Mouse (Mus musculus): Measurements from ENCODE around the gene Ftl1. TPM values are rescaled to one million over a fixed set of nuclear protein-coding genes. Genes with fewer than 3 reads are reported as not detected.

Gene Ftl1
- total RNA-seq, 2 experiments from 2014 or later: 200 to 208 TPM

DNA sequence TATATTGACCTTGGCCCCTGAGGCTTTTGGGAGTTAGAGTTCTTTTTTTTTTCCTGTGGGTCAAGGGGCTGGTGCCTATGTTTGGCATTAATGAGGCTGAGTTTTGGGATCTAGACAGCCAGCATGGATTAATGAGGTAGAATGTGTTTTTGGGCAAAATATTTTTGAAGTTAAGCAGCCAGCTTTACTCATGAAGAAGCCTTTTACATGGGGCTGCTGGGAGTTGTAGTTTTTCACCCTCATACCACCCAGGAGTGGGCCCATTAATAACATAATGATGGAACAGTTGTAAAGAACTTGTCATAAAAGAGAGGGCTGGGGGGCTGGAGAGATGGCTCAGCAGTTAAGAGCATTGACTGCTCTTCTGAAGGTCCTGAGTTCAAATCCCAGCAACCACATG, 13.1 kb downstream of the Ftl1 start:
- intact Hi-C loops (cut with DNase I): no loop called here
- no peak overlapping the region for H3K4me3 ChIP-seq
- no peak for TF ChIP-seq CTCF (IDR thresholded peaks at IDR 0.05)
- H3K27ac ChIP-seq: no peak overlapping the region
- DNase-seq (ENCODE audit: extremely low spot score in 1 of 2, low spot score in 2 of 2): no peak

GRCm38 (mm10) chr7:45443526-45444420, 15.9 kb downstream of the Ftl1 start:
- intact Hi-C loops (cut with DNase I): no loop called here
- no peak overlapping the region for H3K27ac ChIP-seq
- no peak for TF ChIP-seq CTCF (IDR thresholded peaks at IDR 0.05)
- H3K4me3 ChIP-seq: no peak overlapping the region
- no peak for DNase-seq (ENCODE audit: extremely low spot score in 1 of 2, low spot score in 2 of 2)

DNA sequence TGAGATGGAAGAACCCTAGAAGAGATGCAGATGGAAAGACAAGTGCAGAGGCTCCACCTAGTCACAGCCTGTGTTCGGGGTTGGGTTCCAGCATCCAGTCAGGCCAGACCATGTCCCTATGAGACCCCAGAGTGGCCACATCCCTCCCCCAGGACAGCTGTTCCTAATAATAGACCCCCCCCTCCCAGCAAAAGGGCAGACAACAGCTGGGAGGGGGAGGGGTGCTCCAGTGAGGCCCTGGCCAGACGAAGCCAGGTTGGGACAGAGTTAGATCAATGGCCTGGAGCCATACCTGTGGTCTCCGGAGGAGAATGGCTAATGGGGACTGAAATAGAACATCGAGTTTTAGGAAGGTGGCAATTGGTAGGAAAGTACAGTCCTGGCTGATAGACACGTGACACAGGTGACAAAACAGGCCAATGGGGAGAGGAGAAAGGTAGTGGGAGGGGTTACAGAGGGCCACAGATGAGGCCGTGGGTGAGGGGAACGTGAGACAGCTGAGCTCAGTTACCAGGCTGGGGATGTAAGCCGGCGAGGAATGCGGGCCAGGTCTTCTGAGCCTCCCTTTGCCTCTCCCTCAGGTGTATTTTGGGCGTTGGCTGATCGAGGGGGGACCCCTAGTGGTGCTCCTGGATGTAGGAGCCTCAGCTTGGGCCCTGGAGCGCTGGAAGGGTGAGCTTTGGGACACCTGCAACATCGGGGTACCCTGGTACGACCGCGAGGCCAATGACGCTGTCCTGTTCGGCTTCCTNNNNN, 22.0 kb downstream of the Ftl1 start, which contains the start of gene Ruvbl2:
Ruvbl2 (minus strand) TSS at position 576 of the 756 bp plus-strand sequence.
- DNase-seq (ENCODE audit: extremely low spot score in 1 of 2, low spot score in 2 of 2): no peak
- no peak within 1 kb of the TSS for H3K27ac ChIP-seq
- peak; percentile 32 for TF ChIP-seq CTCF (IDR thresholded peaks at IDR 0.05)
- H3K4me3 ChIP-seq: peak within 1 kb of the TSS; percentile 14; the same call in 1 of the 2 replicates
- intact Hi-C loops (cut with DNase I): no loop called here

DNA sequence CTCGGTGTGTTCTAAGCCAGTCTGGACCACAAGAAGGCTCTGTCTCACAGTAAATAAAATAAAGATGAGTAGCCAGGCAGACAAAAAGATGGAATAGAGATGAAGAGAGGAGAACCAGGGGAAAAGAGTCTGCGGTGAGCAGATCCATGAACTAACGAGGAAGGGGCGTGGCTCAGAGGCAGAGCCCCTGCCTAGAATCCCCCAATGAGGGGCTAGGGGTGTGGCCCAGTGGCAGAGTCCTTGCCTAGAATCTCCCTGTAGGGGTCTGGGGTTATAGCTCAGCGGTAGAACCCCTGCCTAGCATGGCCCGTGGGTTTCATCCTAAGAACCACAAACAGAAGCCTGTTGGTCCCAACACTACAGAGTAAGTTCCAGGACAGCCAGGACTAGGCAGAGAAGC, 22.6 kb downstream of the Ftl1 start:
- Histone ChIP-seq H3K4me3 (no peak overlapping the region), H3K27ac (no peak overlapping the region)
- no peak for DNase-seq (ENCODE audit: extremely low spot score in 1 of 2, low spot score in 2 of 2)
- no peak for TF ChIP-seq CTCF (IDR thresholded peaks at IDR 0.05)
- intact Hi-C loops (cut with DNase I): no loop called here

DNA sequence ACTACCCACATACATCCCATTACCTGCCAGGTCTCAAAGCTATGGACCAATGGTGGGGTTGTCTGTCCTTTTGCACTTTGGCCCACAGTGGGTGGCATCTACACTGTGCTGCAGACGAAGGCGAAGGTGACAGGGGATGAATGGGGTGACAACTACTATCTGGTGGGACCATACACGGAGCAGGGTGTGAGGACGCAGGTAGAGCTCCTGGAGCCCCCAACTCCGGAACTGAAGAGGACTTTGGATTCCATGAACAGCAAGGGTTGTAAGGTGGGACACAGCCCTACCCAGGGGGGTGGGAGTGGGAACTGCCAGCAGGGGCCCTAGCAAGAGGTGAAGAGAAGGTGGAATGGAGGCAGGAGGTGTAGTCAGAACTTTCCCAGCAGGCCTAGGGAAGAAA, 23.2 kb downstream of the Ftl1 start:
- no peak overlapping the region for H3K27ac ChIP-seq
- no peak for DNase-seq (ENCODE audit: extremely low spot score in 1 of 2, low spot score in 2 of 2)
- no peak overlapping the region for H3K4me3 ChIP-seq
- TF ChIP-seq CTCF (IDR thresholded peaks at IDR 0.05): no peak
- intact Hi-C loops (cut with DNase I): no loop called here

DNA sequence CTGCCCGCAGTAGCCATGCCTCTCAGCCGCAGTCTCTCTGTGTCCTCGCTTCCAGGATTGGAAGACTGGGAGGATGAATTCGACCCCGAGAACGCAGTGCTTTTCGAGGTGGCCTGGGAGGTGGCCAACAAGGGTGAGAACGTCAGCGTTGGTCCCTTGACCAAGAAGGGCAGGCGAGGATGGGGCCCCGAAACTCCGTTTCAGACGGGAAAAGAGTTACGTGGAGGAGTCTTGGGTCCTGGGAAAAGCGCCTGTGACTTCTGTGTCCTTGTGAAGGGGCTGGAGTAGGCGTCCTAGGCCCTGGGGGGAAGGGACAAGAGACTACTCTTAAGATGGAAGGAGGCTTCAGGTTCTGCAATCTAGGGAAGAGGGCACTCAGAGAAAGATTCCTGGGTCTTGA, 24.6 kb downstream of the Ftl1 start:
- intact Hi-C loops (cut with DNase I): no loop called here
- H3K4me3 ChIP-seq: peak overlapping the region; percentile 65
- no peak for DNase-seq (ENCODE audit: extremely low spot score in 1 of 2, low spot score in 2 of 2)
- no peak for TF ChIP-seq CTCF (IDR thresholded peaks at IDR 0.05)
- H3K27ac ChIP-seq: peak overlapping the region; percentile 74

- intact Hi-C loops (cut with DNase I): no loop called here
- H3K27ac ChIP-seq: peak within 1 kb of the TSS; percentile 74
- TF ChIP-seq CTCF (IDR thresholded peaks at IDR 0.05): peak; percentile 84
- H3K4me3 ChIP-seq: peak within 1 kb of the TSS; percentile 89
- DNase-seq (ENCODE audit: extremely low spot score in 1 of 2, low spot score in 2 of 2): peak; percentile 100
Observed at GRCm38 (mm10) chr7:45434203-45435015, 25.3 kb downstream of the Ftl1 start, which contains the start of gene Gys1. Gene Gys1, plus strand, starts transcription at chr7:45434844.

GRCm38 (mm10) chr7:45433835-45434202, 25.9 kb downstream of the Ftl1 start:
- peak overlapping the region; percentile 74 for H3K27ac ChIP-seq
- intact Hi-C loops (cut with DNase I): no loop called here

DNA sequence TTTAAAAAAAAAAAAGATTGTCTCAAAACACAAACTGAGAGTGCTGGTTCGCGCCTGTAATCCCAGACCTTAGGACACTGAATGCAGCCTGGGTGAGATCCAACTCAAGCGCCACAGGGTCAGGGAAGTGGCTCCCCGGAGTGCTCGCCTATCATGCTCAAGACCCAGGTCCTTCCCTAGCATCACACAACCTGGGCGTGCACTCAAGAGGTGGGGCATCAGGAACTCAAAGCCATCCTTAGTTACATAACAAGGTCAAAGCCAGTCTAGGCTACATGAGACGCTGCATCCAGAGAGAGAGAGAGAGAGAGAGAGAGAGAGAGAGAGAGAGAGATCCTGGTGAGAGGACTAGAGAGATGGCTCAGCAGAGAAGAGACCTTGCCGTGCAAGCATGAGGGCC, 33.1 kb downstream of the Ftl1 start:
- no peak overlapping the region for H3K4me3 ChIP-seq
- intact Hi-C loops (cut with DNase I): no loop called here
- DNase-seq (ENCODE audit: extremely low spot score in 1 of 2, low spot score in 2 of 2): no peak
- no peak for TF ChIP-seq CTCF (IDR thresholded peaks at IDR 0.05)
- no peak overlapping the region for H3K27ac ChIP-seq

More at GRCm38 (mm10) chr7:45433835-45434202, 25.9 kb downstream of the Ftl1 start:
- DNase-seq (ENCODE audit: extremely low spot score in 1 of 2, low spot score in 2 of 2): no peak
- peak overlapping the region; percentile 89 for H3K4me3 ChIP-seq
- no peak for TF ChIP-seq CTCF (IDR thresholded peaks at IDR 0.05)

- H3K4me3 ChIP-seq: no peak overlapping the region
- no peak overlapping the region for H3K27ac ChIP-seq
- TF ChIP-seq CTCF (IDR thresholded peaks at IDR 0.05): no peak
- intact Hi-C loops (cut with DNase I): no loop called here
- DNase-seq (ENCODE audit: extremely low spot score in 1 of 2, low spot score in 2 of 2): no peak
Observed at GRCm38 (mm10) chr7:45421194-45421593, 38.5 kb downstream of the Ftl1 start.

DNA sequence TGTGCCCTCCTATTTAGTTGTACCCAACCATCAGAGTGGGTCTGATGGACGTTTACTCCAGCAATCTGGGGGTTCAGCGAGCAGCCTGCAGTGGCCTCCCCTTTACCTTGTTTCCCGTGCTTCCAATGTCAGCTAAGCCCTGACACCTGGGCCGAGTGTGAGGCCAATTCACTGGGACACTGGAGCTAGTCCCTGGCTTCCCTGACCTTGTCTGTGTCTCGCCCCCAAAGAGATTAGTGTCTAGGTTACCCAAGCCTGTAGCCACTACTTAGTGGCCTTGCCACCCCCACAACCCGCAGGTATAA, 39.1 kb downstream of the Ftl1 start, which contains the start of gene Lhb:
Lhb (plus strand) TSS at position 206 of the 305 bp plus-strand sequence.
- DNase-seq (ENCODE audit: extremely low spot score in 1 of 2, low spot score in 2 of 2): no peak
- TF ChIP-seq CTCF (IDR thresholded peaks at IDR 0.05): no peak
- Histone ChIP-seq H3K4me3 (no peak within 1 kb of the TSS), H3K27ac (no peak within 1 kb of the TSS)
- intact Hi-C loops (cut with DNase I): no loop called here
